Mouse (Mus musculus) layer of hippocampus, adult 9-11 months (tissue): ENCODE data around the gene Tbc1d9b.

ENCODE experiments used
- DNase-seq: peaks from one replicate; pipeline ENCODE4 v3.0.0; 2022

Tbc1d9b gene

DNA sequence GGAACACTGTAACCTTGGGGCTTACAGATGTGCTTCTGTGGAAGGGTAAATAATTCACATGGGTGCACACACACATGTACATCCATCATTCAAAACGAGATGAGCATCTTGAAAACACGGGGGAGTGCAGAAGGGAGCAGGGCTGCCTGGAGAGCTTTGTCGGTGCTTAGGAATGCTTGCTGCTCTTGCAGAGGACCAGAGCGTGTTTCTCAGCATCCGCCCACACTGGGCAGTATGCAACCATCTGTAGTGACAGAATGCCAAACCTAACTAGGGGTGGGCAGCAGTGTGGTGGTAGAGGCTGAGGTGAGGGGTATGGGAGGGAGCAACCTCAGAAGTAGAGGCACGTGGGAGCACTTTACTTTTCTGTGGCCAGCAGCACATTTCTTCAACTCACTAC is 45.9 kb downstream of the Tbc1d9b start:
- DNase-seq: no peak

DNA sequence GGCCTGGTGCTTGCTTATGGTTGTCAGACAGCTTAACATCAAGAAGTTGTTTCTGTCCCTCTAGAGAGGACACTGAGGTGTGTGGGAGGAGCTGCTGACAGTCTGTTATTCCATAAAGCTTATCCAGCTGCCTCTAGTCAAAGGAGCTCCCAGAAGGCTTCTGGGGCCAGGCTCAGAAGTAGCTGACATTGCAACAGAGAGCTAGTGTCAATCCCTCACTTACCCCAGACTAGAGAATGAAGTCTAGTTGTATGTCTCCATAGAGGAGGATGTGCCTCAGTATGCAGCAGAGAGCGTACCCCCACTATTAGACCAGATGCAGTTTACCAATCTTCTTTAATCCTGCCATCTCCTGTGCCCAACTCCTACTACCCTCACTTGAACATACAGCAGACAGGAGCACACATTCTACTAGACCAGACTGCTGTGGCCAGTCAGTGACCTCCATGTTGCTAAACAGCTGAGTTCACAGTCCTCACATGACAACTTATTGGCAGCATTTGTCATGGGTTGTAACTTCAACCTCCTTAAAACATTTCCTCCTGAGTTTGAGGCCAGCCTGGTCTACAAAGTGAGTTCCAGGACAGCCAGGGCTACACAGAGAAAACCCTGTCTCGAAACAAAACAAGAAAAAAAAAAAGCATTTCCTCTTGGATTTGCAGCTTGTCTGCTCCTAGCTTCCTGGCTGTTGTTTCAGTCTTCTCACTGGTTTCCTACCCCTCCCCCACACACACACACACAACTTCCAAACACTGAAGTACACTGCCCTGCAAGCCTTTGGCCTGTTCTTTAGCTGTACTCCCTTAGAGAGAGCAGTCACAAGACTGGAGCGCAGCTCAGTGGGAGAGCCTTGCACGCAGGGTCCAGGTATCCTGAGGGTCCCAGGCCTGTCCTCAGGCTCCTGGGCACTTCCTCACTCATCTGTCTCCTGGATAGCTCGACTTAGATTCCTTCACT is 47.6 kb downstream of the Tbc1d9b start:
- DNase-seq: no peak

DNA sequence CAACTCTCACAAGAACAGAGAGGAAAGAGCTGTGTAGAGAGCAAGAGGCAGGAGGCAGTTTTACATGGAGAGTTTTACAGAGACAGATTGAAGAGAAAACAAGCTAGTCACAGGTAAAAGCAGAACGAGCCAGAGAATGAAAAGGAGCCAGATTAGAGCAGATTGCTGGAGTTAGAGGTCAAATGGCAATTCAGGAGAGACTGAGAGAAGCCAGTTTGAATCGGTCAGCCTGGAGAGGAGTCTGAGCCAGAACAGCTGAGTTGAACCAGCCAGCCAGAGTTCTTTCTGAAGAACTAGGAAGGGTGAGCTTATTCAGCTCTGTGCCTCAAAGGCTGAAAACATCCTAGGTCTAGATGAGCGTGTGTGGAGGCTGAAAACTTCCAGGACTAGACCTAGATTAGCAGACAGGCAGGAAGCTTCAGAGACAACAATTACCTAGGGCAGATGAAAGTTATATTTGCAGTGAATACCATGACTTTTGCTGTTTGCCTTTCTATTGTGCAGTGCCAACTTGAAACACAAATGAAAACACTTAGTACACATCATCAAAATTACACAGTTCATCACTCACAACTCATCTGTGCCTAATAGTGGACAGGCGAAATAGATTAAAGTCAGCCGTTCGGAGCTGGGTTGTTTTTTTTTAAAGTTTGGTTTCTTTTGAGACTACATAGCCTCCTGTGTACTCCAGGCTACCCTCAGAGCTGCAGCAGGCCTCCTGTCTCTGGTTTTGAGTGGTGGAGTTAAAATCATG is 49.5 kb downstream of the Tbc1d9b start:
- DNase-seq: no peak

DNA sequence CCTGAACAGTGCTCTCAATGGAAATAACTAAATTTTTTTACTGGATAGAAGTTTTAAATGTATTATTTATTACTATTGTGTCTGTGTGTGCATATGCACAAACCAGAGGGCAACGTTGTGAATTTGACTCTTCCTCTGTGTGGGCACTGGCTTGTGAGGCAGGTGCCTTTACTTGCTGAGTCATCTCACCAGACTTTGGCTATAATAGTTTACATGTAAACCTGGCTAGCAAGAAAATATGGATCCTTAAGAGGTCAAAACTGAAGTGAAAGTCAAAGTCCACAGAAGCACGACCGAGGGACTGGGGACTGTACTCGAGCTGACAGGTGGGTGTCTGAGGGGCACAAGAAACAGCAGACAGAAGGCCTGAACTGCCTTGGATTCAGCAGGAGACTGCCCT is 51.5 kb downstream of the Tbc1d9b start:
- no peak for DNase-seq

DNA sequence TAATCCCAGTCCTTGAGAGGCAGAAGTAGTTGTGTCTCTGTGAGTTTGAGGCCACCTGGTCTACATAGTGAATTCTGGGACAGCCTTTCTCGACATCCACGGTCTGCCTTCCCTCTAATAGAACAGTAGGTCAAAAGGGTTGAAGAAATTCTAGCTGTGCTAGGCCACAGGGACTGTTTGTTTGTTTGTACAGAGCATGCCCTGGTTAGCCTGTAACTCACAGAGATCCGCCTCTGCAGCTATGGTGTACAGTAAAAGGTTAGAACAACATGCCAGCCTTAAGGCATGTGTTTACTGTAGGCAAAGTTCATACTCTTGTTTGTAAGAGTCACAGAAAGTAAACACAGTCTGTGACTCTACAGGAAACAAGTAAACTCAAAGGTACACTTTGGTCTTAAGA is 53.6 kb downstream of the Tbc1d9b start:
- no peak for DNase-seq

DNA sequence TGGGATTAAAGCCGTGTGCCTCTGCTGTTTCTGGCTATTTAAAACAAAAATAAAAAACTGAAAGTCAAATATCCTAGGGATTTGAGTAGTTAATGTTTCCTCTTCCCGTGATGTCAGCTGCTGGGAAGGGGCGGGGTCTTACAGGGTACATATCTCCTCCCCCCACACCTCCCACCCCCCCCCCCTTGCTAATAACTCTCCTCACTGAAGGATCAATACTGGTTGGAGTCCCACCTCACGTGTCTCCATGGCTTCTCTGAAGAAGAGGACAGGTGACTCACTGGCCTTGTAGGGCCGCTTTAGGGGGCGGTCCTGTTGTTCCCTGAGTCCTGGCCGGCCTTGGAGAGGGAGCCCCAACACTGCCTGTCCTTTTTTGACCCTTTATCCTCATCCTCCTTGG is 57.5 kb downstream of the Tbc1d9b start:
- no peak for DNase-seq

DNA sequence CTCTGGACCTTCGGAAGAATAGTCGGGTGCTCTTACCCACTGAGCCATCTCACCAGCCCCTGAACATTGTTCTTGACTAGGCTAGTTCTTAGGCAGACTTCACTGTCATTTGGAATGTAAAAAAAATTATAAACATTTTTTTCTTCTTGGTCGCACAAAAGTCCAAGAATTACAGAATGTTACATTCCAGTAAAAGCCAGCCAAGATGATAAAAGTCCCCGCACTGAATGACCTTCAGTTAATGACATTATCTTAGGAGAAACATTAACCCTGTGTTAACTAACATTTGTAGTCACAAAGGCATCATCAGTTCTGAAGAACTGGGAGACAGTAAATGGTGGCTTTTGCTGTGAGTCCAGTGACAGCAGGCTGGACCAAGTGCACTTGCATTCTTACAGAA is 59.2 kb downstream of the Tbc1d9b start:
- no peak for DNase-seq

DNA sequence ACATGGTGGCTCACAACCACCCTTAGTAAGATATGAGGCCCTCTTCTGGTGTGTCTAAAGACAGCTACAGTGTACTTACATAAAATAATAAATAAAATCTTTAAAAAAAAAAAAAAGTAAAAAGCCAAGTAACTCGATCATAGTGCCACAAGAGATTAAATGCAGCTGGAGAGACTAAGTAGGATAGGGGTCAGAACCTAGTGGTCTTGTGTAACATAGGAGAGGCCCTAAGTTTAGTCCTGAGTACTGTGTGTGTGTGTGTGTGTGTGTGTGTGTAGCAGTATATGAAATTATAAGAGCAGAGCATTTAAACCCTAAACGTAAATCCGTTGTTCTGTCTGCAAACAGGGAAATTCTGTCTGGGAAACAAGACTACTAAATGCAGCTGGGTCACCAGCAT is 61.1 kb downstream of the Tbc1d9b start:
- no peak for DNase-seq

DNA sequence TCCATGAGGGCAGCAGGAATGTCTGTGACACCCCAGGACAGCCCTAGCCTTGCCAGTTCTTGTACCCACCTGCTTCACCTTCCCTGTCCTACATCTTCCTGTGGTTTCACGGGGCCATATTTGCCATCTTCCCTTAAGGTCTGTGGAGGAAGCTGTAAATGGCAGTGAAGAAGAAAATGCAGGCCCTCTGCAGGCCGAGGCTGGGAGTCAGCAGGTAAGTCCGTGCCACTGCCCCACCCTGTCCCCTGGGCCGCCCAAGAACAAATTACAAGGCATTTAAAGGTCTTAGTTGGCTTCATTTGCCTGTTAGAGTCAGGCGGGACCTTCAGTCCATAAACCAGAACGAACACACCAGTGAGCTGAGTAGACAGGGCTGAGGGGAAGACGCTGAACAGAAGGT is 62.9 kb downstream of the Tbc1d9b start:
- DNase-seq: no peak

DNA sequence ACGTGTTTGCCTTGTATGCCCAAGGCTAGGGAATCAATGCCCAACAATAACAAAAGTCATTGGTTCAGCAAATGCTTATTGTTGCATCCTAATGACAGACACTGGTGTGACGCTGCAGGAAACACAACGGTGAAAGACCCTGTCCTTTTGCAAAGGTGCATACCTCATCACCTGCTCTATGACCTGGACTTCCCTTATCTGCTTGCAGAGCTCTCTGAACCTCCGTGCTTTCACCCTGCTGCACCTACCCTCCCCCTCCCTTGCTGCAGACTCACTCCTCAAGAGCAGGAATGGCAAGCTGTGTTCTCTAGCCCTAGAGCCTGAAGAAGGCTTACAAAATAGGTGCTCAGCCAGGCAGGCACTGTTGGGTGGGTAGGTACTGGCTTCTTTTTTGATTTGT is 63.6 kb downstream of the Tbc1d9b start:
- DNase-seq: no peak

DNA sequence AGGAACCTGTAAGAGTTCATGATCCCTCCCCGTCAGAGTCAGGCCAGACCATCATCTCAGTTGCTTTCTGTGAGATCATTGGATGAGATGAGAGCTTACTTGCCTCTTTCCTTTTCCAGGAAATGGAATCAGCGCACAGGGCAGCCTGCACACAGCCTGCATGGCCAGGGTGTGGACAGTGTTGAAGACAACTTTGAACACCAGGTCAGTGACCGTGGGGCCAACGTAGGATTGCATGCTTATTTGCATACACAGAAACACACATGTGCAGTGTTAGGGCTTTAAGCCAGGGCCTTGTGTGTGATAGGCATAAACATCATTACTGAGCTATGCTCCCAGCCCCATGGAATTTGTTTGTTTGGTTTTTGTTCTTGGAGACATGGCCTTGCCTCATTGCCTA is 66.3 kb downstream of the Tbc1d9b start:
- DNase-seq: no peak

DNA sequence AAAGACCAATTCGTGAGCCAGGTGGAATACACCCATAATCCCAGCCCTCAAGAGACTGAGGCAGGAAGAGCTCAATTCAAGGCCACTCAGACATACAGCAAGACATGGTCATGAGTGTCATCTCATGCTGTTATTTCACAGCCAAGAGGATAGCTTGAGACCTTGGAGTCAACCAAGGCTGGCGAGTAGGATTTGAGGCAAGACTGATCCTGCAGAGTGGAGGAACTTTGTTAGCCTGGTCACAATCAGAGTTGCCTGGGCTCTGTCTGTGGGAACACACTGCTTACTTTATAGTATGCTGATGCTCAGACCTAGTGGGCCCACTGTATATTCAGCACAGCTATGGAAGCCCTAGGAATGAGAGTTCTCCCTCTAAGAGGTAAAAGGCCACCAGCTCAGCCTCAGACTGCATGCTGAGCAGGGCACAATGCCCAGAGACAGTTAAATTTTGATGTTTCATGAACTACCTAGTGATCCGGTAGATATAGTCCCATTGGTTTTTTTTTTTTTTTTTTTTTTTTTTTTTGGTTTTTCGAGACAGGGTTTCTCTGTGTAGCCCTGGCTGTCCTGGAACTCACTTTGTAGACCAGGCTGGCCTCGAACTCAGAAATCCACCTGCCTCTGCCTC is 67.1 kb downstream of the Tbc1d9b start:
- DNase-seq: no peak

DNA sequence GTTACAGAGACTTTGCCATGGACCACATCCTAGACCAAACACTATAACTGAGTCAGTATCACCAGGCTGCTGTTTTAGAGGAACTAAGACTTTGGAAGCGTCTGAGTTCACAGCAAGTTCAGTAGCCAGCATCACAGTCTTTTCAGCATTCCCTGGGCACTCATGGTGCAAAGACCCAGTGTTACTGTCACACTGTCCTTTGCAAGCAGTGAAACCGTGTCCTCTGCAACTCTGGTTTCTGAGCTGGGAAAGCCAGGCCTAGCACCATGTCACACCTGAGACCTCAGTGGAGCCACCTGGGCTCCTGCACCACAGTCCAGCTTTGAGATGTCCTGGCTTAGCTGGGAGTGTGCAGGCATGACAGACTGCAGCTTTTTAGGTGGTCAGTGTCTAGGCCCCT is 67.7 kb downstream of the Tbc1d9b start:
- DNase-seq: no peak

DNA sequence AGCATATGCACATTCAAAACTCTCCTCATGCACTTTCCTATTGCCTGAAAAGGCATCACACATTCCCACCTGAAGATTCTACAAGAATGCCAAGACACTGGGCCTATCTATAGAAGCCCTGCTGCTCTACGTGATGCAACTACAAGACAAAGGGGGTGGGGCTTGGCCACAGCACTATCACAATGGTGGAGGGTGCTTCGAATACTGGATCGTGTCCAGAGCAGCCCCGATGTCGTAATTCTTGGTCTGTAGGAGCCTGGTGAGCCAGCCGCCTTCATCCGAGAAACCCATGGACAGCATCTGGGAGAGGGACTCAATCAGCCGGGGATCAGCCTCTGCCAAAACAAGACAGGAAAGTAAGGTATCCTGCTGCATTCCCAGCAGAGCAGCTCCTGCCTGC is 69.4 kb downstream of the Tbc1d9b start:
- DNase-seq: no peak

DNA sequence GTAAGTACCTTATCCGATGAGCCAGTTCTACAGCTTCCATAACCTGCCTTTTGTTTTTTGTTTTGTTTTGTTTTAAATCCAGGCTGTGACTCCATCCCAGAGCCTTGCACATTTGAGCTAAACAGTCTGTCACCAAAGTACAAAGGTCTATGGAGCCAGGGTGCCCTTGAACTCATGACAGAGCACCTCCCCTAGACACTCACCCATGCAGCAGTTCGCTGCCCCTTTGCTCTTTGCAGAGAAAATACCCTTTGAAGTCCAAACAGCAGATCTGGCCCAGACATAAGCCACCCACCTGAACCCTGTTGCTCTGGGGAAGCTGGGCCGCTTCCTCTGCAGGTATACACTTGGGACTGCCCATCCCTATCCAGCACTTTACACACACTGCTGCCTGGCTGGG is 70.4 kb downstream of the Tbc1d9b start:
- DNase-seq: no peak

DNA sequence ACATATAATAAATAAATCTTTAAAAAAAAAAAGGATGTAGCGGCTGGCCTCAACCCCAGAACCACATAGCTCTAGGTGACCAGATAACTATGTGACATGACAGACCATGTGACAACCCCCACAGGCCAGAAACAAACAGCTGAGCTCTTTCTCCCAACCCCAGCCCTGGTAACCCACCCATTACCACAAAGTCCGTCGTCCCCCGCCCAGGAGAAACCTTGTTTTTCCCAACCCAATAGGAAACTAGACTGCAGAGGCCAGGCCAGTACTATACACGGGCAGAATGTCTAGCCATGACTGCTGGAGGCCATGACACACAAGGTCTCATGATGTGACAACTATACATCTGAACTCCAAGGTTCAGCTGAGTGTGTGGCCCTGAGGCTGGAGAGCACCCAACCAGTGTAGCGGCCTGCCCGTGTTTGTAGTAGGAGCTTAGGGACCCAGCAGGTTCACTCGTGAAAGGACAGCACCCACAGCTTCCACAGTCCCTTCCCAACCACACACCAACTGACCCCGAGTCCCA is 72.2 kb downstream of the Tbc1d9b start:
- DNase-seq: no peak

DNA sequence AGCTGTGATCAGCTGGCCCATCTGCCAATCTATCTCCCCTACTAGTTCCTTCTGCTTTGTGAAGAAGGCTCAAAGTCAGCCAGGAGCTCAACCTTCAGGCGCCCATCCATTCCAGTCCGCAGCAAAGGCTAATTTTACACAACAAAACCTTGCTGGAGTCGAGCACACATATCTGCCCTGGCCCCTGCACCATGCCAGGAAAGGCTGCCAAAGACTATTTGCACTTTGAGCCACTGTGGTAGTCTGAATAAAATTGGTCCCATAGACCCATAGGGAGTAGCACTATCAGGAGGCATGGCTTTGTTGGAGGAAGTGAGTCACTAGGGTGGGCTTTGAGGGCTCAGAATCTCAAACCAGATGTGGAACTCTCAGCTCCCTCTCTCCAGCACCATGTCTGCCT is 74.2 kb downstream of the Tbc1d9b start:
- no peak for DNase-seq

DNA sequence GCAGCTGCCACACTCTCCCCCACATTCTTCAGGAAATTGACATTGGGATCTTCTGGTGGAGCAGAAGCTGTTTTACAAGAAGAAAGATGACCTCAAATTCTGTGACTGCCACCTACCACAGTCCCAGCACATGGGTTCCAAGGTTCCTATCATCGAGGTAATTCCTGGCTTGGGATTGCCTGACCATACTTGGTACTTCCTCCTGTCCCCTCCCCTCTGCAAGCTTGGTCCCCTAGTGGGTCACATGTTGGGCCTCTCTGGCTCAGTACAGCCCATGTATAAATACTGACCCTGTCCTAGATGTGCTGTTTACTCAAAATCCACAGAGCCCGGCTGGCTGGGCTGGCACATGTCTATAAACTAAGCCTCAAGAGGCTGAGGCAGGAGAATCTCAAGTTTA is 74.8 kb downstream of the Tbc1d9b start:
- no peak for DNase-seq

DNA sequence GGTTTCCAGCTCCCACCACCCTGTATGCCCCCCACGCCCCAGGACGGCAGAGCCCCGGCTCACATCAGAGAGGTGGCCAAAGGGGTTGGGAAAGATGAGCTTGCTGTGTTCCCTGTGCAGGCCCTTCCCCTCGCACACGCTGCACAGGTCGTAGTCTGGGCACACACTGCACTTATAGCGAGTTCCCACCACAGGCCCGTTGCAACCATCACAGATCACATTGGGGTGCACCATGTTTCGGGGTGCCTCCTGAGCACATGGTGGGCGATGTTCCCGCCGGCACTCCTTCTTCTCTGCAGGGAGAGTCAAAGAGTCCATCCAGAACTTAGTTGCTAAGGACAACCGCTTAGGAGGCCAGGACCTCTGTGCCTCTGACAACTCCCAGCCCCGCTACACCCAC is 76.1 kb downstream of the Tbc1d9b start:
- no peak for DNase-seq

DNA sequence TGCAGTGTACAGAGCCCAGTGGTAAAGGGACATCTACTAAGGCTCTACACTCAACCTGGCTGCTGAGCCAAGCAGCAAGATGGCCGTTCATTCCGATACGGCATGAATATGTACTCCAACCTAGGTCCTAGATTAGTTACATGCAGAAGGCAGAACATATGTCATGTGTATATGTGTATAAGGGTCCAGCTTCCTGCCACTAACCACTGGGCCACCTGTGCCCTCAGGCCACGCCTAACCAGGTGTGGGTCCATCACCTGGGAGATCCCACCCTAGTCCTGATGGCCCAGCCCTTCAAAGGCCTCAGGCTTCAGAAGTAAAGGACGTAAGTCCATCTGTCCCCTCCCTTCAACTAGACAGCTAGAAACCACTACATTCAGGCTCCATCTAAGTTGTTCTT is 76.8 kb downstream of the Tbc1d9b start:
- no peak for DNase-seq

DNA sequence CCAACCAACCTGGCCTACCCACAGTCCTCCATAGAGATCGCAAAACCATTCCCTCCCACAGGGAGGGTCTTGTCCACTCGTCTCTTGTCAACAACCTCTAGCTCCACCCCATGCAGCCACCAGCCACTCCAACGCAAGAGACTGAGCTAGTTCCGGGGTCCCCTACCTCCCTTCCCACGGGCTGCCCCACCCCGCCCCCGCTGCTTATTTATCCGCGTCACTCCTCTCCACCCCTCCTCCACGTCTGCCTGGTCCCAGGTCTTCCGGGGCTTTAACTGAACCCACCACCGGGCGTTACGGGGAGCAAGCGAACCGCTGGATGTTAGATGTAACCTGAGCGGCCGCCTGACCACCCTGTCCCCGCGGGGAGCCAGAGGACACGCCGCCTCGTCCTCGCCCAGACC is 78.9 kb downstream of the Tbc1d9b start:
- peak; percentile 95 for DNase-seq

DNA sequence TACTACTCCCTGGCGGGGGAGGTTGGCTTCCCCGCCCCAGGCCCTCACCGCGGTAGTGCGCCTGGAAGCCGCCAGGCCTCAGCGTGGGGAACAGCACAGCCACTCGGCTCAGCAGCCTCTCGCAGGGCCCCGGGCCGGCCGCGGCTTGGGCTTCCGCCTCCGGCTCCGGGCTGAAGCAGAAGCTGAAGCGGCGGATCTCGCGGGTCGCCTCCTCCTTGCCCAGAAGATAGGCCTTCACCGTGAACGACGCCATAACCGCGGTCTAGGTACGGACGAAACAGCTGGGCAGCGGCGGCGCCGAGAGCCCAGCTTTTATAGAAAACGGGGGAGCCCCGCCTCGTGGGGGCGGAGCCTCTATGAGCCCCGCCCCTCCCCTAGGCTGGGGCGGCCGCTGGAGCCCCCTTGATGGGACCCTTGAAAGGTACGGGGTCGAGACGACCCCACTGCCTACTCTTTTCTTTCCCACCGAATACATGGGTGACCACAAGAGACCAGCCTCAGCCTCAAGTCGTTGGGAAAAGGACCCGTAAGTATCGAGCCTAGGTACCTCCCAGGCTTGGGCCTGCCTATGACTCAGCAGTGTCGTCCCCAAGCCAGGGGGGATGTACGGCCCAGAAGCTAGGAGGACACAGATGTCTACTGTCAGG is 79.4 kb downstream of the Tbc1d9b start, which contains the start of the genes Sqstm1 and Mgat4b:
Gene Sqstm1 (minus strand): TSS at position 323 of the 647 bp plus-strand sequence.
Gene Mgat4b (plus strand): TSS at position 386 of the 647 bp plus-strand sequence.
- DNase-seq: peak; percentile 73
